ENCODE assay signal across 8 mouse cellular contexts in genomic region chr19:22940487-22940886, GRCm38 (mm10).
DNase-seq lines count a peak whose midpoint lies in the region; ATAC-seq lines count a peak whose summit lies in the region.

No protein-coding gene starts in this region.

- no peaks in the 10 kb centered on the region for H3K9me3 ChIP-seq in embryonic facial prominence, embryonic 10.5 days
- no peaks in the 10 kb centered on the region for H3K9me3 ChIP-seq in lung, embryonic 16.5 days (ENCODE audit: control insufficient read depth, low read length)

- H3K9ac ChIP-seq in lung, embryonic 16.5 days (ENCODE audit: low read length) = no peak overlapping the region

- no peak overlapping the region for H3K27ac ChIP-seq in embryonic facial prominence, embryonic 10.5 days (replicated peaks)
- no peak overlapping the region for H3K27ac ChIP-seq in lung, embryonic 16.5 days (ENCODE audit: low read length)

- no peaks in the 10 kb centered on the region for H3K27me3 ChIP-seq in embryonic facial prominence, embryonic 10.5 days (replicated peaks; ENCODE audit: low read depth, poor library complexity, severe bottlenecking)
- H3K27me3 ChIP-seq in lung, embryonic 16.5 days (ENCODE audit: control insufficient read depth, insufficient read depth, low read depth, low read length) = no peaks in the 10 kb centered on the region

- H3K4me2 ChIP-seq in lung, embryonic 16.5 days (ENCODE audit: low read depth, low read length) = no peak overlapping the region

- WGBS in embryonic facial prominence, embryonic 10.5 days = 51% methylated on average over 5 of the region's 5 CpGs
- WGBS in lung, embryonic 16.5 days = 35% methylated on average over 5 of the region's 5 CpGs

- H3K4me1 ChIP-seq in embryonic facial prominence, embryonic 10.5 days = peaks cover 13% of the 10 kb centered on the region
- peaks cover 8% of the 10 kb centered on the region for H3K4me1 ChIP-seq in lung, embryonic 16.5 days (replicated peaks; ENCODE audit: control insufficient read depth, insufficient read depth, low read length)

- ATAC-seq in lung, embryonic 16.5 days (ENCODE audit: low read depth) = peak; percentile 84; the same call in 1 of the 2 replicates

- no peak overlapping the region for H3K4me3 ChIP-seq in embryonic facial prominence, embryonic 10.5 days
- H3K4me3 ChIP-seq in lung, embryonic 16.5 days (ENCODE audit: low read length) = no peak overlapping the region

- DNase-seq in 3134 (ENCODE audit: extremely low read depth, insufficient read length, low spot score) = peak; percentile 40
- DNase-seq in adrenal gland, adult 18-20 months (ENCODE audit: low spot score in 2 of 2) = peak; percentile 42 to 57
- peak; percentile 33 for DNase-seq in embryonic facial prominence, embryonic 10.5 days (ENCODE audit: low spot score)
- peak; percentile 77 to 83 for DNase-seq in heart, adult 9 months (ENCODE audit: low spot score in 2 of 2)
- DNase-seq in kidney, postnatal 14 days = peak; percentile 86
- peak; percentile 89 to 92 for DNase-seq in right cerebral cortex, postnatal 10 days (ENCODE audit: low spot score in 2 of 2)
- no peak for DNase-seq in thymus, postnatal 4 days

- no peaks in the 10 kb centered on the region for H3K36me3 ChIP-seq in embryonic facial prominence, embryonic 10.5 days (replicated peaks)
- no peaks in the 10 kb centered on the region for H3K36me3 ChIP-seq in lung, embryonic 16.5 days (ENCODE audit: control insufficient read depth, insufficient read depth, low read length)
